In genomic region chr13:37457007-37457827, GRCm38 (mm10) we compare ENCODE assay signal across 8 mouse cellular contexts.
DNase-seq lines count a peak whose midpoint lies in the region; ATAC-seq lines count a peak whose summit lies in the region.

No protein-coding gene starts in this region.

- H3K9me3 ChIP-seq in liver, embryonic 11.5 days (ENCODE audit: control insufficient read depth, low read length) = no peaks in the 10 kb centered on the region
- H3K9me3 ChIP-seq in embryonic facial prominence, embryonic 14.5 days (ENCODE audit: control insufficient read depth, low read length) = no peaks in the 10 kb centered on the region
- H3K9me3 ChIP-seq in stomach, embryonic 16.5 days (replicated peaks; ENCODE audit: control insufficient read depth, low read length) = no peaks in the 10 kb centered on the region

- no peak overlapping the region for H3K27ac ChIP-seq in liver, embryonic 11.5 days (ENCODE audit: low read depth, low read length)
- peak overlapping the region; percentile 59 for H3K27ac ChIP-seq in embryonic facial prominence, embryonic 14.5 days (replicated peaks; ENCODE audit: low read depth, low read length)
- peak overlapping the region; percentile 90 for H3K27ac ChIP-seq in stomach, embryonic 16.5 days (ENCODE audit: low read length)

- no peak overlapping the region for H3K4me2 ChIP-seq in liver, embryonic 11.5 days
- H3K4me2 ChIP-seq in embryonic facial prominence, embryonic 14.5 days (ENCODE audit: low read depth, low read length) = no peak overlapping the region
- no peak overlapping the region; the same call in 1 of the 2 replicates for H3K4me2 ChIP-seq in stomach, embryonic 16.5 days (ENCODE audit: low read depth, low read length)

- no peaks in the 10 kb centered on the region for H3K27me3 ChIP-seq in liver, embryonic 11.5 days (replicated peaks; ENCODE audit: control insufficient read depth, insufficient read depth, low read length)
- no peaks in the 10 kb centered on the region for H3K27me3 ChIP-seq in embryonic facial prominence, embryonic 14.5 days (replicated peaks; ENCODE audit: control insufficient read depth, insufficient read depth, low read length)
- H3K27me3 ChIP-seq in stomach, embryonic 16.5 days (ENCODE audit: control insufficient read depth, insufficient read depth, low read length) = no peaks in the 10 kb centered on the region

- no peaks in the 10 kb centered on the region for H3K36me3 ChIP-seq in liver, embryonic 11.5 days (ENCODE audit: control insufficient read depth, insufficient read depth, low read length)
- no peaks in the 10 kb centered on the region for H3K36me3 ChIP-seq in embryonic facial prominence, embryonic 14.5 days (ENCODE audit: control insufficient read depth, insufficient read depth, low read length)
- no peaks in the 10 kb centered on the region for H3K36me3 ChIP-seq in stomach, embryonic 16.5 days (ENCODE audit: control insufficient read depth, insufficient read depth, low read length)

- no peak overlapping the region for H3K9ac ChIP-seq in liver, embryonic 11.5 days (ENCODE audit: low read depth, low read length)
- no peak overlapping the region for H3K9ac ChIP-seq in embryonic facial prominence, embryonic 14.5 days (ENCODE audit: low read depth, low read length)
- peak overlapping the region; percentile 40; the same call in 1 of the 2 replicates for H3K9ac ChIP-seq in stomach, embryonic 16.5 days (ENCODE audit: low read length)

- 59% methylated on average over 11 of the region's 11 CpGs for WGBS in liver, embryonic 11.5 days
- WGBS in embryonic facial prominence, embryonic 14.5 days = 28% methylated on average over 11 of the region's 11 CpGs
- WGBS in stomach, embryonic 16.5 days = 24% methylated on average over 11 of the region's 11 CpGs

- no peak for ATAC-seq in liver, embryonic 11.5 days (replicated peaks; ENCODE audit: low FRiP score)
- peak; percentile 79 for ATAC-seq in embryonic facial prominence, embryonic 14.5 days (ENCODE audit: low read depth)
- ATAC-seq in stomach, embryonic 16.5 days (ENCODE audit: insufficient read depth, low FRiP score) = peak; percentile 77
- ATAC-seq in CD4-positive, CD25-positive, alpha-beta regulatory T cell, adult 4 months = no peak

- peaks cover 31% of the 10 kb centered on the region for H3K4me1 ChIP-seq in liver, embryonic 11.5 days (replicated peaks; ENCODE audit: control insufficient read depth, insufficient read depth, low read length)
- H3K4me1 ChIP-seq in embryonic facial prominence, embryonic 14.5 days (ENCODE audit: control insufficient read depth, insufficient read depth, low read length) = peaks cover 39% of the 10 kb centered on the region
- peaks cover 46% of the 10 kb centered on the region for H3K4me1 ChIP-seq in stomach, embryonic 16.5 days (ENCODE audit: control insufficient read depth, insufficient read depth, low read length)

- peak; percentile 58 for DNase-seq in liver
- no peak for DNase-seq in liver, embryonic 11.5 days (ENCODE audit: low spot score)
- peak; percentile 92 for DNase-seq in embryonic facial prominence, embryonic 14.5 days (ENCODE audit: low spot score)
- peak; percentile 83 for DNase-seq in heart, postnatal 4 days
- peak; percentile 67 to 76 for DNase-seq in layer of hippocampus, postnatal 10 days (ENCODE audit: low spot score in 2 of 2)
- peak; percentile 88 to 95 for DNase-seq in lung, postnatal 4 days

- no peak overlapping the region for H3K4me3 ChIP-seq in liver, embryonic 11.5 days (ENCODE audit: low read depth, low read length)
- no peak overlapping the region for H3K4me3 ChIP-seq in embryonic facial prominence, embryonic 14.5 days (ENCODE audit: low read depth, low read length)
- no peak overlapping the region for H3K4me3 ChIP-seq in stomach, embryonic 16.5 days (replicated peaks; ENCODE audit: low read length)

Comparison
In these comparisons a context has a peak if more than half of its experiments do, and no peak if none do; other contexts are left out.
1. ATAC-seq: peak in embryonic facial prominence, embryonic 14.5 days (single experiment) and stomach, embryonic 16.5 days (single experiment); none in liver, embryonic 11.5 days (single experiment) and CD4-positive, CD25-positive, alpha-beta regulatory T cell, adult 4 months (single experiment).